Mouse (Mus musculus) lung, adult 18-20 months (tissue): Measurements from ENCODE around the gene Zfp869.
"Not testable (repeated sequence)": the region's sequence is repeated elsewhere in the genome, so short reads cannot be mapped to it uniquely, and the experiment has no call there.

ENCODE experiments used
- DNase-seq, 2 experiments: peaks; one replicate each; pipeline ENCODE4 v3.0.0; 2022; ENCODE audit warnings: mixed read lengths in 2 of 2

Gene Zfp869

DNA sequence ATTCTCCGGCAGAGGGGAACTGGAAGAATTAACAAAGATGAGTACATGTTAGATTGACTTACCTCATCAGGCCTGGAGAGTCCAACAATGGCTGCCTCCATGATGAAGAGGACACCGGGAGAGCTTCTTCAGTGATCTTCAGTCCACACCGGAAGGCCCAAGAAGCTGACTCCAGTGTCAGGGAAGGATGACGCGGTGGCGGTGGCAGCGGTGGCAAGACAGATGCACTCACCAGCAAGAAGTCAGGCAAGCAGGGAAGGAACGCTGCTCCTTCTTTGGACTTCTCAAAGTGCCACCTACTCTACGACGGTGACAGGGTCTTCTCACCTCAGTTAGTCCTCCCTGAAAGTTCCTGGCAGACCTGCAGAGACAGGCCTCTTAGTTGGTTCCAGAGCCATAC, at the start of gene Zfp869:
Gene Zfp869, minus strand, starts transcription at position 101 of the 400 bp plus-strand sequence.
- DNase-seq: not testable (repeated sequence)

DNA sequence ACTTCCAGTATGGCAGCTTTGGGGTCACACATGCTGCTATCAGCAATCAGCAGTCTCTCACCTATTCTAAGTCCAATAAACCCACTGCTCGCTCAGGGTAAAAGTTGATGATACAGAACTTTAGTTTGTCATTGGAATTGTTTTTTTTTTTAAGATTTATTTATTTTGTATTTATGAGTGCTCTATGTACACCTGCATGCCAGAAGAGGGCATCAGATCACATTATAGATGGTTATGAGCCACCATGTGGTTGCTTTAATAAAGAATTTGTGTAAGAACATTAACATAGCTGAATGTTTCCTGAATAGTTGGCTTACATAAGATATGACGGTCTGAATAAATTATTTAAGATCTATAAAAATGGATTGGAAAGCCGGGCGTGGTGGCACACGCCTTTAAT, 47.8 kb upstream of the Zfp869 start:
- no peak for DNase-seq

DNA sequence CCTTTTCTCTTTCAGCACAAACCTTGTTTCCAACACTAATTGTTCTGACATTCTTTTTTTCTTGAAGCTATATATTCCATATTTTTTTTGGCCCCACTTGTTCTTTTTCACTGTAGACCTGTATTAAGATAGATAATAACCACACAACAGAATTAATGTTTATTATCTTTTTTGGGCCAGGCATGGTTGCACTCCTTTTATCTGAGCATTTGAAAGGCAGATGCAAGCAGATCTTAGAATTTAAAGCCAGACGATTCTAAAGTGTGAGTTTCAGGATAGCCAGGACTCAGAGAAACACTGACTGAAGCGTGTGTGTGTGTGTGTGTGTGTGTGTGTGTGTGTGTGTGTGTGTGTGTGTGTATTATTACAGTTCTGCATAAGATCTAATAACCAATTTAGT, 41.9 kb upstream of the Zfp869 start:
- no peak for DNase-seq

- DNase-seq: peak; percentile 95 to 96
Measured at GRCm38 (mm10) chr8:69749544-69750454, 39.3 kb upstream of the Zfp869 start, which contains the start of gene Zfp963. TSS of gene Zfp963 (minus strand) at chr8:69749970.

- DNase-seq: no peak
Measured at GRCm38 (mm10) chr8:69741231-69741630, 30.7 kb upstream of the Zfp869 start.

DNA sequence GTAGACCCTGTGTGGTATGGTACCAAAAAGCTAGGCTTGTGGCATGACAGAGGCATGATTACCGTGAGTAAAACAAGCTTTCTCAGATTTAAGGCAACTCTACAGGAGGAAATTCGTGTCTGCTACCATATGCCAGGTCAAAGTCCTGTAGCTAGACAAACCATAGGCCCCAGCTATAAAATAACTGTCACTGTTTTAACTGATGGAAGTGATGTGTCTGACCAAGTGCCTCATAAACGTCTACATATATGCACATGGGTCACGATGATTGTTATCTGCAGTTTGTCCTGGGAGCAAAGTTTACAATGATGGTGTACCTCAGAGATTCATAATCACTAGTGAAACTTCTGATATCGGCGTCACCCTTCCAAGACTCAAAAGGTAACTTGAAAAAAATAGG, 30.2 kb upstream of the Zfp869 start:
- no peak for DNase-seq

DNA sequence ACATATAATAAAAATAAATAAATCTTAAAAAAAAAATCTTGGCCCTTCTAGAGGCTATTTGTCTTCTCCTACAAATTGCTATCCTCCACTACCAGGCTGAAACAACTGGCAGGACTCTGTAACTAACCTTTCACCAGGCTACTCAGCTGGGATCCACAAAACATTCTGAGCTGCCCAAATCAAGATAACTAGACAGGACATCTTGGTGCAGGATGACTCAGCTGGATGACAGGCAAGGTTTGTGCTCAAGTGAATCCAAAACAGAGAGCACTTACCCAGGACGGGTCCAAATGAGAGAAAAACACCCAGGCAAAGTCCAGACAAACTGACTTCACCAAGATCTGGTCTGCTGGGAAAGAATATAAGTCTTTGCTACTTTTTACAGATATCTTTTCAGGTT, 25.0 kb upstream of the Zfp869 start:
- no peak for DNase-seq

DNA sequence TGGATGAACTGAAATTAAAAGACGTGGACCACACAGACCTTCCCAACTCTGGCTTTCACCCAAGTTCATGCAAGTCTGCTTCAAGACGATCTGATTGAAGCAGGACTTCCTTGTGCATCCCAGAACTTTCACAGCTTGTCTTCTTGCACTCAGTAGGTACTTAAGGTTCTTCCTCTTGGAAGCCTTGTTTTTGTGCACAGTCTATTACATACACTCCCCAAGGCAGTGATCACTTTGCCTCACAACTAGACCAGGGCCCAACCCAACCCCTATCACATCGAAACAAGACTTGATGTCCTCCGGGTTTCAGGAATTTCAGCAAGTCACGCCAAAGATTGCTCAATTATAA, 6.7 kb upstream of the Zfp869 start:
- no peak for DNase-seq

DNA sequence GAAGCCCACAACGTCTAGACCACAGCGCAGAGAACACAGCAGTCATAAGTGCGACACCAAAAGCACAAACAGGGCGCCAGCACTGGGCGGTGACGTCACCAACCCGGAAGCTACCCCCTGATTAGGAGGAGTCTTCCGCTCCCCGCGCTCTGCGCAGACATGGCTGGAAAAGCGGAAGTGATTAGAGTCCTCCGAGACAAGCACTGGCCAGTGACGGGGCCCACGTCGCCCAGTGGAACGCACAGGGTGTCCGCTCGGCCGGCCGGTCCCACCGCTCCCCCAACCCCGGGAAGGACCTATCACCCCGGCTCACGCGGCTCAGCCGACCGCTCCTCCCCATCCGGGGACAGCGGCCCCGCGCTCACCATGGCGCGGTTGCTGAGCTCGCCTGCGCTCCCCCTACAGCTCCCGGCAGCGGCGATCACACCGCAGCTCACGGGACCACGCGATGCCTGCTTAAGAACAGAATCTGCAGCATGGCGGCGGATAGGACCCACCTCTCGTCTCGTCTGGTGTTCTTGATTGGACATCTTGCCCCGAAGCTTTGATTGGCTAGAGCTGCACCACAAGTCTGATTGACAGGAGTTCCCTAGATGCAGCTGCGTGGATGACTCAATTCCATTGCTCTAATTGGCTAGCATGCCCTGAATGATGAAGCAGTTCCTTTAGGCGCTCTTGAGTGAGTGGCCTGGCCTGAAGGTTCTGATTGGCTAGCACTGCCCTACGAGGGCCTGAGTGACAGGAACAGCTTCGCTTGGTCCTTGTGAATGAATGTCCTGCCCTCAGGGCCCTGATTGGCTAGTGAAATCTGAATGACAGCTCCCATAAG, 6.1 kb upstream of the Zfp869 start:
- DNase-seq: peak; percentile 99

DNA sequence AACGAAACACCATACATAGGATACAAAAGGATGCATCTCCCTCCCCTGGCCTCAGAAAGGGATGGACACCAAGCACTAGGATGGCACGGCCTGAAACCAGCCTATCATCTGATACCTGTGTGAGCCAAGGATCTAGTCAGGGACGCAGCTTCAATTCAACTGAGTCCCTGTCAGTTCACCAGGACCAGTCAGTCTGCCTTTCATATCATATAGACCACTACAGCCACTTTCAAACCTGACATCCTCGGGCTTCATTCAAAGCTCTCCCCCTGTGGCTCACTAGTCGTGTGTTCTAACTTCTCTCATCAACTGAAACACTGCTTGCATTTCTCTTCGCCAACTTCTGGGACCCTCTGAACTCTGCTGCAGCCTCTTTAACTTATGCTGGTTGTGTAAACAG, 4.8 kb upstream of the Zfp869 start:
- DNase-seq: no peak

GRCm38 (mm10) chr8:69713516-69713915, 3.0 kb upstream of the Zfp869 start:
- DNase-seq: no peak

GRCm38 (mm10) chr8:69701810-69702209, 8.7 kb downstream of the Zfp869 start:
- DNase-seq: no peak

GRCm38 (mm10) chr8:69665051-69665450, 45.5 kb downstream of the Zfp869 start:
- not testable (repeated sequence) for DNase-seq

DNA sequence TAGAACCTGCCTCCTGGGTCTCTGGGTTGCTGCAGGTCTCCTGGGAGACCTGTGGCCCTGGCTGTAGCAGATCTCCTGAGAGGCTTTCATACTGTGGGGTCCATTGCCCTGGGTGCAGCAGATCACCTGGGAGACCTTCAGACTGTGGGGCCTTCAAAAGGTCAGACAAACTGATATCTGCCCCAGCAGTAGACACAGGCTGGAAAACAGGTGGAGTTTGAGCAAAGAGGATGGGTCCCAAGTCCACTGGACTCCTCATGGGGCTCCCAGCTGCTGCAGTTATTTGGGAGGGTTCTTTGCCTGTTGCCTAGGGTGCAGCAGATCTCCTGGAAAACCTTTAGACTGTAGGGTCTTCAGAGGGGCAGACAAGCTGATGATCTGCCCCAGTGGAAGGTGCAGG, 49.2 kb downstream of the Zfp869 start:
- DNase-seq: no peak
